Mouse (Mus musculus) liver, postnatal 0 days (tissue): ENCODE results near the gene Ubald1.

ENCODE experiments used
- CTCF ChIP-seq: sonication (generic); IDR thresholded peaks from 2 replicates; pipeline ENCODE4 v1.5.1; 2016; ENCODE audit warnings: antibody characterized with exemption, low read depth
- EP300 ChIP-seq: IDR thresholded peaks from 2 replicates; pipeline ENCODE4 v1.6.1; 2016; ENCODE audit warnings: antibody characterized with exemption, low read depth, mild to moderate bottlenecking

- TF ChIP-seq CTCF = no peak
- TF ChIP-seq EP300 = no peak
Measured at GRCm38 (mm10) chr16:4903491-4904102, 23.5 kb upstream of the Ubald1 start.
